Mouse (Mus musculus) cerebellum, adult 11 months (tissue): ENCODE results near the gene Slc16a3.

Experiments used
- DNase-seq: peaks from one replicate; pipeline ENCODE4 v3.0.0; 2022

The Slc16a3 gene

DNA sequence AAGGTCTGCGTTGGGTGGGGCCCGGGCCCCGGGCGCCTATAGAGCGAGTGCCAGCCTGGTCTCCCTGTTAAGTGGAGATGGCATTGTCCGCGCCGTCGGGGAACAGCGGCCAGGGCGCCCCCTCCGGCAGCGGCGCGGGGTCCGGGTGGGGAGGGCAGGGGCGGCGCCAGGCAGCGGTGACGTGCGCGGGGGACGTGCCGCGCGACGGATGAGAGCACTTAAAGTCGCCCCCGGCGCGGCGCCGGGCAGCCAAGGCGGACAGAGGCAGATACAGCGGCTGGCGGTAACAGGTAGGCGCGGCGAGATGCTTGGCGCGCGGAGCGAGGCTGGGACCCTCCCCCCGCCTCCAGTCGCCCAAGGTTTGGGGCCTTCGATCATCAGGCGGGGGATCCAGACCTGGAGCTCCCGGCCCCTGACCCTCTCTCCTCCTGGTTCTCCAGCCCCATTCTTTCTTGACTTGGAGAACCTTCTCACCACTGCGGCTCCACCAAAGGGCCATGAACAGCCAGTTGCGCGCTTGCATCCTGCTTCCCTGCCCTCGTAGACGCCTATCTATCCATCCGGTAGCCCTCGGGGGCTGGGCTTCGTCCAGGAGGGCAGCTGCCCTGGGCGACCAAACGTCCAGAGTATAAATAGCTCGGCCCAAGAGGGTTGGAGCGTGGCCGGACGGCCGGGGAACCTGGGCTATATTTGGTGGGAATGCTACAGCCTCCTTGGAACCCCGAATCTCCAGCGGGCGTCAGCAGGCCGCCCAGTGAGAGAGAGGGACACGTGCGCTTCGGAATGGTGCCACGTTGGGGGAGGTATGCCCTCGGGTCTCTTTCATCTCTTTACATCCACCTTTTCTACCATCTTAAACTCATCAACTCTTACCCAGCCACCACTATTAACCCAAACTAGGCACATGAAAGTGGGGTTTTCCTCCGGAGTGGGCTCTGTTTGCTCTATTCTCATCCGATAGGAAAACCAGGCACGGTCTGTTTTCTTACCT lies 876 bp downstream of the Slc16a3 start:
- no peak for DNase-seq

GRCm38 (mm10) chr11:120949863-120950262 lies 1.6 kb downstream of the Slc16a3 start:
- no peak for DNase-seq

DNA sequence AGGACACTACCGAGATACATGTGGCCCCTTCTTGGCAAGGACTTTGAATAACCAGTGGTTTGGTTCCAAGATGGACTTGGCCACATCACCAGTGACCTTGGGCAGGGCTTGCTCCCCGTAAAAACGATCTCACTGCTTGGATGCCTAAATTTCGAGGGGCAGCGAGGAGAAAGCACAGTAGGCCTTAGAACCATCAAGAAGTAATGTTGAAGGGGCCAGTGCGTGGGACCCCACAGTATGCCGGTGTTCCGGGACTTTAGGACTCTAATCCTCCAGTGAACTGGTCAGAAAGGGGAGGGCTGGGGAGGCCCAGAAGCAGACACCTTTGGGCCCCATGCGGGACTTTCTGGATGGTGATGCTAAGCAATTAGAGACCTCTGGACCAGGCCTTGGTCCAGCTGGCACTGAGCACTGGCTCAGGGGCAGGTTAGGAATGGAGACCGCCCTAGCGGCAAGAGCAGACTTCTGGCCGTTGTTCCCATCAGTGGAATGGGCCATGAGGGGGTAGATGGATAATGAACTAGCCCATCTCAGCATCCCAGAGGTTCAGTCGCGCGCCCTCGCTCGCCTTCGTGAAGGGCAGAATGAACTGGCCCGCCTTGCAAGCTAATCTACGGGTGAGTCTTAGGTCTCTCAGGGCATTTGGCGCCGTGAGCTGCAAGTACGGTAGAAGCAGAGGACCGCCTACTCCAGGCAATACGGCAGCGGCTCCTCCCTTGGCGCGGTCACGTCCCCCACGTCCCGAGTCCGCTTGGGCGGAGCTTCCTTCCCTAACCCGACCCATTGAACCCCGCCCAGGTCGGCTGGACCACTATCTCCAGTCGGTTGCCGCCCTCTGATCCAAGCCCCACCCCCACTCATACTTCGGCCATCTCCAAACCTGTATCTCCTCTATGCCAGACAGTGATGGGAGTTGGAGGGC lies 2.3 kb downstream of the Slc16a3 start:
- DNase-seq: peak; percentile 82

GRCm38 (mm10) chr11:120951237-120951636 lies 3.0 kb downstream of the Slc16a3 start:
- DNase-seq: no peak

DNA sequence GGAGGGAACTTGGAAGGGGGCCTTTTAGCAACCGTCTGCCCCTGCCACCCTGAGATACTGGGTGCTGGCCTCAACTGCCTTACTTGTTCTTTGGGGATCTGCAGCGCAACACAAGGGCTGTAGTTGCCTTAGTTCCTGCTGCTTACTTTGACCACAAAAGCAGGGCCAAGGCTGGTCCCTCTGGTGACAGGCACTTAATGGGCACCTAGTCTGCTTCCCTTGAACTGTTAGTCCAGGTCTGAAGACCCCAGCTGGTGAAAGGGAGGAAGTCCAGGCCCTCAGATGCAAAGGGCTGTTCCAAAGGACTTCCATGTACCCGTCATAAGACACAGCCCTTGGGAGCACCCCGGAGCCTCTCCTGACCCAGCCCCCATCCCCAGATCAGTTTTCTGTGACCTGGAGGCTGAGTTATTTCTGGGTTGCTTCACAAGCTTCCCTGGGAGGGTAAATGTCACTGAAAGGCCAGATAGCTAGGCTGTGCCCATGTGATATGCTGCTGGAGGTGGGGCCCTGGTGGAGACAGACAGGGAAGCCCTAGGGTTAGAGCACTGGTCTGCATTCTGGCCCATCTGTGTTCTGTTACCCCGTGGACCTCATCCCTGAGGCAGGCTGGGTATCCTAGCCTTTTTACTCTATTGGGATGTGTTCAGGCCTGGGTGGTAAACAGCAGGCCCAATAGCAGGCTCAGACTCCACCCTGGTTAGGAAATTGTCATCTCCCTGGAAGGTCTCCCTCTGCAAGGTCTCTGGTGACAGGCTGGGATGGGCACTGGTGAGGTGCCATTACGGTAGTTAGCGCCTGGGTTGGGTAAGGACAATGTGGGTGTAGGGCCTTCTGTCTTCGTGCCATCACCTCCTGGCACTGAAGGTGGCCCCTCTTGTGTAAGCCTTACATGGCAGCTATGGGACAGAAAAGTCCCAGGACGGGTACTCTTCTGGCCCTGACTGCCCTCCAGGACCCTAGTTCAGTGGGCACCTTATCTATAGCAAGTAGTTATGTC lies 3.8 kb downstream of the Slc16a3 start:
- no peak for DNase-seq

- DNase-seq: no peak
Measured at GRCm38 (mm10) chr11:120954936-120955335, 6.7 kb downstream of the Slc16a3 start.

- no peak for DNase-seq
Measured at GRCm38 (mm10) chr11:120955701-120956100, 7.4 kb downstream of the Slc16a3 start.

DNA sequence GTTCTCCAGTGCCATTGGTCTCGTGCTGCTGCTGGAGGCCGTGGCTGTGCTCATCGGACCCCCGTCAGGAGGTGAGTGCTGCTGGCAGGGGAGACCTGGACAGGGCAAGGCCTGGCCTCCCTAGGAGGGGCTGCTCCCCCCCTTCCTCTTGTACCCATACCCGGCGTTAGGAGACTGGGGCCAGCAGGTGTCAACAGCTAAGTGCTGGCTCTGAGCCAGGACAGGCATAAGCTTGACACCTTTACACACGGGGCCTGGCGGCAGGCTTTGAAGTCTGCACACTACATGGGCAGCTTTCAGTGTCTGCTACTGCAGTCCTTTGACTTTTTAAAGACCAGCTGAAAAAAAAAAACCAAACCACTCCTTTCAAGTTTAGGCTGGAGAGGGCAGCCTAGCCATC lies 8.8 kb downstream of the Slc16a3 start:
- no peak for DNase-seq

DNA sequence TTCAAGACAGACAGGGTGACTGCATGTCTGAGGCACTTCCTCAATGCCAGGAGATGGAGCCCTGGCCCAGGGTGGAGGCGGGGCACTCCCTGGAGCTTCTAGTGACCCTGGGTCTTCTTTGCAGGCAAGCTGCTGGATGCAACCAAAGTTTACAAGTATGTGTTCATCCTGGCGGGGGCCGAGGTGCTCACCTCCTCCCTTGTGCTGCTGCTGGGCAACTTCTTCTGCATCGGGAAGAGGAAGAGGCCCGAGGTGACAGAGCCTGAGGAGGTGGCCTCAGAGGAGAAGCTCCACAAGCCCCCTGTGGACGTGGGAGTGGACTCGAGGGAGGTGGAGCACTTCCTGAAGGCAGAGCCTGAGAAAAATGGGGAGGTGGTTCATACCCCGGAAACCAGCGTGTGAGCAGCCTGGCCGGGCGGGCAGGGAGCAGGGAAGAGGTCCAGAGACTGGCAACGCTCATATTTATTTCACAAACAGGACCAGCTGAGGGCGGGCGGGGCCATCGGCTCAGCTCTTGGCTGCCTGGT lies 9.5 kb downstream of the Slc16a3 start:
- DNase-seq: no peak

DNA sequence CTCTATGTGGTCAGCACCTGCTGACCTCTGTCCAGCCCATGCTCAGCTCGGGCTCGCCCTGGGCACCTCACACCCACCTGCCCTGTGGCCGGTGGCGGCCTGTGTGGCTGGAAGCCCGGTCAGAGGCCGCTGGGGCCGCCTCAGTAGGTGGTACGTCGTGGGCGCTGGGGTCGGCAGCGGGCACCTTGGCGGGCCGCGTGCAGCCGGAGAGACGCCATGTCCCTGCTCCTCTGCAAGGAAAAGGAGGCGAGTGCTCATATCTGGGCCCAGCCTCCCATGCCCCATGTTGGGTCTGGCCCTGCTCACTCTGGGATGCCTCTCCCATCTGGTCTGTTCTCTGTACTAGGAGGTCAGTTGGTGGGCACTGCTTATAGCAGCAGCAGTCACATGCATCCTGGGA lies 10.8 kb downstream of the Slc16a3 start:
- DNase-seq: no peak

- DNase-seq: no peak
Measured at GRCm38 (mm10) chr11:120959564-120959963, 11.3 kb downstream of the Slc16a3 start.

DNA sequence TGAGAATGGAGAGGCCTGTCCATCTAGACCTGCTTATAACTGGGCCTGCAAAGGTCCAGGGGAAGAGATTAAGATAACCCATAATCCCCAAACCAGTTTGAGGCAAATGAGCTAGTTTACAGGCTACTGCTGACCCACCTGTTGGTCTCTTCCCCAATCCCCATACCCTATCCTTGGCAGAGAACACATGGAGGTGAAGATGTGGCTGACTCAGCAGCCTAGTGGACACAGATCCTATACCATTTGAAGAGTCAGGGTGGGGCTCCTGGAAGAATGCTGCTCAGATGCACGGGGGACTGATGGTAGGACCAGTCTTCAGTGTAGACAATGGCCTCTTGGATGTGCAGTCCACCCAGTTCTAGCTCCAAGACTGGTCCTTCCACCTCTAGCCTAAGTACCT lies 12.0 kb downstream of the Slc16a3 start:
- DNase-seq: no peak

GRCm38 (mm10) chr11:120961594-120961993 lies 13.3 kb downstream of the Slc16a3 start:
- DNase-seq: no peak

DNA sequence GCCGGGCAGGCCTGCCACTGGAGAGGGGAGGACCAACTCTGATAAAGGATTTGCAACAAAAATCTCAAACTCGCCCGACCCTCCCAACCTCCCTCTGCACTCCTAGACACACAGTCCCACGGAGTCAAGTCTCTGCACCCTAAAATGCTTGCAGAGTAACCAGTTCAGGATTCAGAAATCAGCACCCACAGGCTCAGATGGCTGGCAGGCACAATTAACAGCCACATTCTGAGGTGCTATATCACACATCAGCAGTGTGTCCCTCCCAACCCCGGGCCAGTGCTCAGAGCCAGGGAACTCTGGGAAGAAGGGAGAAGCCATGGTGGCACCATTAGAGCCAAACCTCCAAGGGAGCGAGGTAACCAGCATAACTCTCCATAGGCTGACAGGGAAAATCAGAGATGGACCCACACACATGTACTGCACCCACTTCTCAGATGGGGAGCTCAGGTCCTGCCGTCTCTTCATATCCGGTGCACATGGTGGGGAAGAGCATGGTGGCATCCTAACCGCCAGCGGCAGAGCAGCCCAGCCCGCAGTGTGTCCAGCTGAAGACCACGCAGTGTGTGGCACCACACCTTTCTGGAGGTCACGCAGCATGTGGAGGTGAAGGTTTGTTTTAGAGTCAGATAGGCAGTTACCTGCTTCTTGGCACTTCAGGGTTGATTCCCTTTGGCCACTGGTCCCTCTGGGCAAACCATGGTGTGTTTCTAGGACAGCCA lies 13.9 kb downstream of the Slc16a3 start:
- no peak for DNase-seq

- DNase-seq: no peak
Measured at GRCm38 (mm10) chr11:120962909-120963308, 14.6 kb downstream of the Slc16a3 start.

- DNase-seq: no peak
Measured at GRCm38 (mm10) chr11:120964195-120965157, 16.2 kb downstream of the Slc16a3 start.

GRCm38 (mm10) chr11:120965587-120965986 lies 17.3 kb downstream of the Slc16a3 start:
- DNase-seq: no peak

DNA sequence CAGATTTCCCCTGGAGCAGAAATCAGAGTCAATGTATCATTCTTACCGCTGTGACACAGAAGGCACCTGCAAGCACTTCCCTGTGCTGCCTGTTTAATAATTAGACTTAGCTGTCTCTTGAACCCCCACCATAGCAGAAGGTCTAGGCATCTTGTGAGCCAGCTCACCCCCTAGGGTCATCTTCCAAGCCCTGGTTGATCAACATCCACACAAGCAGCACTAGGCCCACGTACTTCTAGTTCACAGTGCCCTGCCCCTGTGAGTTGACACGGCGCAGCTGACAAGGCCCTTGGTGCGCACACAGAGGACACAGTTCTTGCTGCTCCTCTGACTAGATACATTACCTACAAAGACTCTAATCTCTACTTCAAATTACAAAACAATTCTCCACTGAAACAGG lies 21.5 kb downstream of the Slc16a3 start:
- DNase-seq: no peak

- no peak for DNase-seq
Measured at GRCm38 (mm10) chr11:120971237-120971636, 23.0 kb downstream of the Slc16a3 start.

GRCm38 (mm10) chr11:120973318-120973717 lies 25.0 kb downstream of the Slc16a3 start:
- DNase-seq: no peak
